Mouse (Mus musculus): Measurements from ENCODE around the gene Txn2. TPM values are rescaled to one million over a fixed set of nuclear protein-coding genes. Genes with fewer than 3 reads are reported as not detected.
A peak's percentile ranks its signal among the peaks of the same experiment; 100 is the strongest.

Gene Txn2
- polyA plus RNA-seq, 1 experiment: 165 TPM

DNA sequence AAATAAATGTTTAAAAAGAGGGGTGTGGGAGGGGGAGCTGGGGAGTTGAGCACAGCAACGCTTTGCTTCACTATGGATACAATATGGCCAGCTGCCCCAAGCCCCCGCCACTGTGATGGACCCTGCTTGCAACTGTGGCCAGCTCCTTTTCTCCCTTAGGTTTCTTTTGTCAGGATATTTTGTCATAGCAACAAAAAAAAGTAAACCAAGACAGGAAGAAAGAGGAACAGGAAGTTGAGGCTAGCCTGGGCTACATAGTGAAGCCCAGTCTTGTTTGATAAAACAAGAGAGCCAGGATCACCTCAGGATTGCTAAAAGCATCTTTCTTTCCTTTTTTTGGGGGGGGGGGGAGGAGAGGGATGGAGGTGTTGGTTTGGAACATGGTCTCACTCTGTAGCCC, 3.6 kb downstream of the Txn2 start:
- Histone ChIP-seq H3K4me1 (ENCODE audit: control insufficient read depth, insufficient read depth, low read length) (no peaks in the 10 kb centered on the region; the same call in 1 of the 2 replicates), H3K4me3 (replicated peaks; ENCODE audit: extremely low read depth, low read depth, low read length) (no peak overlapping the region)
- WGBS: 98% methylated on average over 2 of the region's 2 CpGs
- TF ChIP-seq CTCF (IDR thresholded peaks at IDR 0.05; ENCODE audit: insufficient read depth, low read length) (no peak), POLR2A (IDR thresholded peaks at IDR 0.05; ENCODE audit: borderline replicate concordance, extremely low read depth, low read depth, low read length) (no peak)
- no peak for DNase-seq

GRCm38 (mm10) chr15:77923267-77924035, 5.4 kb downstream of the Txn2 start:
- no peak for DNase-seq
- TF ChIP-seq POLR2A (IDR thresholded peaks at IDR 0.05; ENCODE audit: borderline replicate concordance, extremely low read depth, low read depth, low read length) (no peak), CTCF (IDR thresholded peaks at IDR 0.05; ENCODE audit: insufficient read depth, low read length) (no peak)
- WGBS: 58% methylated on average over 9 of the region's 9 CpGs
- Histone ChIP-seq H3K4me1 (ENCODE audit: control insufficient read depth, insufficient read depth, low read length) (peaks cover 4% of the 10 kb centered on the region; the same call in 1 of the 2 replicates), H3K4me3 (replicated peaks; ENCODE audit: extremely low read depth, low read depth, low read length) (no peak overlapping the region)

GRCm38 (mm10) chr15:77922710-77923109, 6.1 kb downstream of the Txn2 start:
- Histone ChIP-seq H3K4me3 (replicated peaks; ENCODE audit: extremely low read depth, low read depth, low read length) (no peak overlapping the region), H3K4me1 (ENCODE audit: control insufficient read depth, insufficient read depth, low read length) (peaks cover 4% of the 10 kb centered on the region; the same call in 1 of the 2 replicates)
- TF ChIP-seq POLR2A (IDR thresholded peaks at IDR 0.05; ENCODE audit: borderline replicate concordance, extremely low read depth, low read depth, low read length): no peak
- TF ChIP-seq CTCF (IDR thresholded peaks at IDR 0.05; ENCODE audit: insufficient read depth, low read length): no peak
- DNase-seq: no peak
- 72% methylated on average over 9 of the region's 9 CpGs for WGBS

DNA sequence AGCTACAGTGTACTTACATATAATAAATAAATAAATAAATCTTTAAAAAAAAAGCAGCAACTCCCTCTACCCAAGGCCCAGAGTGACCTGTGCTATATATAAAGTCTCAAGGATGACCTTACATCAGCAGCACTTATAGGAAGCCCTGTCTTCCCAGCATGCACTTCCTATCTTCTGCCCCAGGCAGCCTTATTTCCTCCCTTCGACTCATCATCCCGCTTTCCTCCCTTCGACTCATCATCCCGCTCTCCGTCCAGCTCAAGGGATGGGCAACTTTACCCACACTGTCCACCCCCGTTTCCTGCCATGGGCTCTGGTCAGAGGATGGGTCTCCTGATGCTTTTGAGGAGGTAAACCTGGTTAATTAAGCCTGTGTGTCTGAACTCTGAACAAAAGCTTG, 7.2 kb downstream of the Txn2 start:
- H3K4me3 ChIP-seq (replicated peaks; ENCODE audit: extremely low read depth, low read depth, low read length): no peak overlapping the region
- TF ChIP-seq CTCF (IDR thresholded peaks at IDR 0.05; ENCODE audit: insufficient read depth, low read length) (no peak), POLR2A (IDR thresholded peaks at IDR 0.05; ENCODE audit: borderline replicate concordance, extremely low read depth, low read depth, low read length) (no peak)
- H3K4me1 ChIP-seq (ENCODE audit: control insufficient read depth, insufficient read depth, low read length): peaks cover 4% of the 10 kb centered on the region; the same call in 1 of the 2 replicates
- WGBS: 77% methylated on average over 6 of the region's 6 CpGs
- no peak for DNase-seq

DNA sequence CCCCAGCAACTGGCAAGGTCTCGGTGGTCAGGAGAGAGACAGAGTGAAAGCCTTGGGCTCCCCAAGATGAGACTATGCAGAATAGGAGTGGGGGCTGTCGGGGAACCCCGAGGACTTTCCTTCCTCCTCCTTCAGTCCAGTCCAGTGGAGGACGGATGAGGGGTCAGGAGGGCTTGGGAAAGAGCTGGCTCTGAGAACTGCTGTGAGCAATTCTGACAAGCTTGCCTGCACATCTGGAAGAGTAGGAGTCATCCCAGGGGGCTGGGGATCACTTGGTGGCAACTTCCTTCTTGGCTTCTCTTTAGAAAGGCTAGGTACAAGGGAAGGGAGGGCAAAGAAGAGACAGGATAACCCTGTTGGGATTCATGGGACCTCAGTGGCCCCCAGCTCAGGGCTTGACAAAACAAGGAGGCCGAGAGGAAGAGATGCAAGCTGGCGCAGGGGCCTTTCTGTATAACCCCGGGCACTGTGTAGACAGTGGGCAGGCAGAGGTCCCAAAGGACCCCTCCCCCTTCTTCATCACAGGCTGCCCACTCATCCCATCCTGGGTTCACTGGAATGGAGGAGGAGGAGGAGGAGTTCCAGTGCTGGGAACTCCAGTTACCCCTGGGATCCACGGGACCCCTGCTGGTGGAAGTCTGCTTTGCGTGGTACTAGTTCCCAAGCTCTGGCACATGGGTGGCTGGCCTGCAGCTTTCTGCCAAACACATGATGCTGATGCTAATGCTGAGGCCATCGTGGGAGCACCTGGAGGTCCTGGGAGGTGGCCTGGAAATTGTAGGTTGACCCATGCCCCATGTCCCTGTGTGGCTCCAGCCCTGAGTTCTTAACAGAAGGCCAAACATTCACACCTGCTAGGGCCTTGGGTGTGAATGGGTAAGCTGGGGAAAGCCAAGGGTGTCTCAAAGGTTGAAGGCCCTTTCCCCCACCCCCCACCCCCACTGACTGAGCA, 8.0 kb downstream of the Txn2 start:
- DNase-seq: no peak
- 70% methylated on average over 10 of the region's 10 CpGs for WGBS
- H3K4me1 ChIP-seq (ENCODE audit: control insufficient read depth, insufficient read depth, low read length): peaks cover 4% of the 10 kb centered on the region; the same call in 1 of the 2 replicates
- TF ChIP-seq POLR2A (IDR thresholded peaks at IDR 0.05; ENCODE audit: borderline replicate concordance, extremely low read depth, low read depth, low read length) (no peak), CTCF (IDR thresholded peaks at IDR 0.05; ENCODE audit: insufficient read depth, low read length) (no peak)
- H3K4me3 ChIP-seq (replicated peaks; ENCODE audit: extremely low read depth, low read depth, low read length): no peak overlapping the region

- WGBS: 42% methylated on average over 12 of the region's 12 CpGs
- no peak overlapping the region for H3K4me3 ChIP-seq (replicated peaks; ENCODE audit: extremely low read depth, low read depth, low read length)
- TF ChIP-seq POLR2A (IDR thresholded peaks at IDR 0.05; ENCODE audit: borderline replicate concordance, extremely low read depth, low read depth, low read length) (no peak), CTCF (IDR thresholded peaks at IDR 0.05; ENCODE audit: insufficient read depth, low read length) (no peak)
- no peak for DNase-seq
- H3K4me1 ChIP-seq (ENCODE audit: control insufficient read depth, insufficient read depth, low read length): peaks cover 4% of the 10 kb centered on the region
Observed at GRCm38 (mm10) chr15:77919441-77919840, 9.4 kb downstream of the Txn2 start.

DNA sequence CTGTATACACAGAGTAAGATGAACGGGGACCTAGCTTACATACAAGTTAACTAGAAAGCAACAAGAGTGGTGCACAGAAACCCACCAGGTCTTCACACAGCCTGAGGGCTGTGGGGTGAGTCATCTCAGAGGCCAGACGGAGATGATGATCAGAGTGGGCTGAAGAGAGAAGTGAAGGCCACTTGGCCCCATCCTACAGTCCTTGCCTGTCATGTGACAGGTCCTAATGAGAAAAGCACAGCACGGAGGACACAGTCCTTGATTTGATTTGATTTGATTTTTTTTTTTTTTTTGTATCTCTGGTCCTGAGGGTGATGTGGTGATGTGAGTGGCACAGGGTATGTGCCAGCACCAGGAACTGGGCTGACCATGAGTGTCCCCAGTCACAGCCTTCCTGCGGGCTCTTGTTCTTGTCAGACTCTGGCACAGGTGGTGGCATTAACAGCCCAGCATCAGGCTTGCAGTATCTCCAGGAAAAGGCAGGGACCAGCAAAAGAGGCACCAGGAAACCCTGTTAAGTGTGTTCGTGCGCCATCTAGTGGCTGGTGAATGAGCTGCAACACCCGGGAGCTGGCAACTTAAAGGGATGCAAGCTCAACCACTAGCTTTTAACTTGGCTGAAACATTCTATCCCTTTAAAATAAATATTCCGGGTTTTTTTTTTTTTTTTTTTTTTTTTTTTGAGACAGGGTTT, 11.8 kb downstream of the Txn2 start:
- Histone ChIP-seq H3K4me1 (ENCODE audit: control insufficient read depth, insufficient read depth, low read length) (peaks cover 12% of the 10 kb centered on the region), H3K4me3 (replicated peaks; ENCODE audit: extremely low read depth, low read depth, low read length) (no peak overlapping the region)
- peak; percentile 90 for DNase-seq
- WGBS: 31% methylated on average over 8 of the region's 8 CpGs
- TF ChIP-seq CTCF (IDR thresholded peaks at IDR 0.05; ENCODE audit: insufficient read depth, low read length) (peak; percentile 93), POLR2A (IDR thresholded peaks at IDR 0.05; ENCODE audit: borderline replicate concordance, extremely low read depth, low read depth, low read length) (no peak)

DNA sequence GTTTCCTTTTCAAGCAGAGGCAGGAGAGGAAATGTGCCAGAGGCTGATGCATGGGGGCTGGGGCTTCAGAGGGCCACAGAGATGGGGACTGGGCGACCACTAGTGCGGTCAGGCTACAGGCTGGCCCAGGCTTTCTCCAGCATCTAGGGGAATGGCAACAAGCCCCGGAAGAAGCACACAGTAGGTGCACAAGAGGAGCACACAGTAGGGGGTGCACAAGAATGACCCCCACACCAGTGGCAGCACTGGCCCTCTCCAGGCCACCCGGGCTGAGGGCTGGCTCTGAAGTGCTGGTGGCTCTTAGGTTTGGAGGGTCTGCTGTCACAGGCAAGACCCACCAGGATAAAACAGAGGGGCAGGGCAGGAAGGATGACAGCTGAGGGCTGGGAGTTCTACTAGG, 13.5 kb downstream of the Txn2 start:
- WGBS: 97% methylated on average over 4 of the region's 4 CpGs
- Histone ChIP-seq H3K4me1 (ENCODE audit: control insufficient read depth, insufficient read depth, low read length) (peaks cover 16% of the 10 kb centered on the region), H3K4me3 (replicated peaks; ENCODE audit: extremely low read depth, low read depth, low read length) (no peak overlapping the region)
- no peak for DNase-seq
- TF ChIP-seq POLR2A (IDR thresholded peaks at IDR 0.05; ENCODE audit: borderline replicate concordance, extremely low read depth, low read depth, low read length) (no peak), CTCF (IDR thresholded peaks at IDR 0.05; ENCODE audit: insufficient read depth, low read length) (no peak)

GRCm38 (mm10) chr15:77914507-77914906, 14.3 kb downstream of the Txn2 start:
- DNase-seq: no peak
- no peak for TF ChIP-seq CTCF (IDR thresholded peaks at IDR 0.05; ENCODE audit: insufficient read depth, low read length)
- TF ChIP-seq POLR2A (IDR thresholded peaks at IDR 0.05; ENCODE audit: borderline replicate concordance, extremely low read depth, low read depth, low read length): peak; percentile 37; the same call in 1 of the 2 replicates
- Histone ChIP-seq H3K4me3 (replicated peaks; ENCODE audit: extremely low read depth, low read depth, low read length) (no peak overlapping the region), H3K4me1 (ENCODE audit: control insufficient read depth, insufficient read depth, low read length) (peaks cover 14% of the 10 kb centered on the region)
- WGBS: 69% methylated on average over 3 of the region's 3 CpGs

Measured in lung, adult 2 months (tissue).